Mouse (Mus musculus): ENCODE data around the gene Ifit3b. TPM values are rescaled to one million over a fixed set of nuclear protein-coding genes. Genes with fewer than 3 reads are reported as not detected.
"Not testable (repeated sequence)": the region's sequence is repeated elsewhere in the genome, so short reads cannot be mapped to it uniquely, and the experiment has no call there.

Gene Ifit3b
- polyA plus RNA-seq, 1 experiment from 2014 or later: not detected

- no peak overlapping the region for H3K9ac ChIP-seq (ENCODE audit: low read length)
- H3K4me2 ChIP-seq (ENCODE audit: low read depth, low read length): no peak overlapping the region
- H3K27me3 ChIP-seq (ENCODE audit: control insufficient read depth, insufficient read depth, low read depth, low read length): no peaks in the 10 kb centered on the region
- H3K4me1 ChIP-seq (replicated peaks; ENCODE audit: control insufficient read depth, insufficient read depth, low read length): no peaks in the 10 kb centered on the region; the same call in 1 of the 2 replicates
- H3K4me3 ChIP-seq (ENCODE audit: low read length): no peak overlapping the region
- H3K27ac ChIP-seq (ENCODE audit: low read length): no peak overlapping the region
- WGBS: 36% methylated on average over 2 of the region's 2 CpGs
- H3K9me3 ChIP-seq (ENCODE audit: control insufficient read depth, low read length): no peaks in the 10 kb centered on the region
- no peak for ATAC-seq (ENCODE audit: low read depth)
- no peaks in the 10 kb centered on the region for H3K36me3 ChIP-seq (ENCODE audit: control insufficient read depth, insufficient read depth, low read length)
These were observed 25.7 kb downstream of the Ifit3b start for GRCm38 (mm10) chr19:34633484-34633883.

DNA sequence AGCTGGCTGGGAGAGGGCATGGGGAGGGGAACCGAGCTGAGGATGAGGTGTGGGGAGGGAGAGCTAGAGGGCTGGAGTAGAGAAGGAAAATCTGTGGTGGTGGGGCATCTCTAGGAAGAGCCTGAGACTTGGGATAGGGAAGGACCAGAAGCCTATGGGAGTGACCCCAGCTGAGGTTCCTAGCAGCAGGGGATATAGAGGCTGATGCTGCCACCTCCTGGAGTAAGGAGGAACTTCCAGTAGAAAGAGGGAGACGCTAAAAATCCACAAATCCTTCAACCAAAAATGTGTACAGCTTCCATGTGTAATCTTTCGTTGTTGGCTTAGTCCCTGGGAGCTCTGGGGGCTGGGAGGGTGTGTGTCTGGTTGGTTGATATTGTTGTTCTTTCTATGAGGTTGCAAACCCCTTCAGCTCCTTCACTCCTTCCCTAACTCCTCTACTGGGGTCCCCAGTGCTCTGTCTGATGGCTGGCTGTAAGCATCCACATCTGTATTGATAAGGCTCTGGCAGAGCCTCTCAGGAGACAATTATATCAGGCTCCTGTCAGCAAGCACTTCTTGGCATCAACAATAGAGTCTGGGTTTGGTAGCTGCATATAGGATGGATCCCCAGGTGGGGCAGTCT is 29.3 kb downstream of the Ifit3b start:
- Histone ChIP-seq H3K36me3 (ENCODE audit: control insufficient read depth, insufficient read depth, low read length) (no peaks in the 10 kb centered on the region), H3K9ac (ENCODE audit: low read length) (no peak overlapping the region), H3K27me3 (ENCODE audit: control insufficient read depth, insufficient read depth, low read depth, low read length) (no peaks in the 10 kb centered on the region), H3K4me2 (ENCODE audit: low read depth, low read length) (no peak overlapping the region), H3K4me3 (ENCODE audit: low read length) (no peak overlapping the region), H3K4me1 (replicated peaks; ENCODE audit: control insufficient read depth, insufficient read depth, low read length) (no peaks in the 10 kb centered on the region; the same call in 1 of the 2 replicates), H3K27ac (ENCODE audit: low read length) (no peak overlapping the region), H3K9me3 (ENCODE audit: control insufficient read depth, low read length) (no peaks in the 10 kb centered on the region)
- peak; percentile 78 for ATAC-seq (ENCODE audit: low read depth)
- 4% methylated on average over 3 of the region's 3 CpGs for WGBS

DNA sequence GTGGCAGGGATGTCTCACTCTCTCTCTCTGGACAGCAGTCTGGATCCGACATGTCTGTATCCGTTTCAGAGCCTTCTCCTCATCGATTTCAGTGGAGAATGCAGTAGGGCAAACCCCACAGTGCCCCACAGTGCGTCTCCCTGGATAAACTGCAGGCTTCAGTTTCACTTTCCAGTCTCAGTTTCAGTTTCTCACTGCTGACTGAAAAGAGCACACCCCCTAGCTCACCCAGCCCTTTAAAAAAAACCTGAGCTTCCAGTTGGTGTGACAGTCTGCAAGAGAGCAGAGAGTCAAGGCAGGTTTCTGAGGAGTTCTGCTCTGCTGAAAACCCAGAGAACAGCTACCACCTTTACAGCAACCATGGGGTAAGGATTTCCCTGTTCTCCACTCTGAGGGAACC is 32.9 kb downstream of the Ifit3b start, which contains the start of the genes Ifit1bl2 and Ifit1:
Ifit1bl2 (minus strand) TSS at position 121 of the 400 bp plus-strand sequence.
Ifit1 (plus strand) TSS at position 249 of the 400 bp plus-strand sequence.
- H3K27ac ChIP-seq (ENCODE audit: low read length): no peak within 1 kb of the TSS
- peak within 1 kb of the TSS; percentile 20 for H3K4me3 ChIP-seq (ENCODE audit: low read length)
- 0 out of 2 replicates have a peak, but pooled peaks have one; percentile 49 for ATAC-seq (ENCODE audit: low read depth)
- H3K9ac ChIP-seq (ENCODE audit: low read length): peak within 1 kb of the TSS; percentile 14; the same call in 1 of the 2 replicates
- H3K9me3 ChIP-seq (ENCODE audit: control insufficient read depth, low read length): no peaks in the 10 kb centered on the region
- no peaks in the 10 kb centered on the region for H3K27me3 ChIP-seq (ENCODE audit: control insufficient read depth, insufficient read depth, low read depth, low read length)
- H3K4me1 ChIP-seq (replicated peaks; ENCODE audit: control insufficient read depth, insufficient read depth, low read length): no peaks in the 10 kb centered on the region; the same call in 1 of the 2 replicates
- H3K4me2 ChIP-seq (ENCODE audit: low read depth, low read length): peak within 1 kb of the TSS; percentile 45
- H3K36me3 ChIP-seq (ENCODE audit: control insufficient read depth, insufficient read depth, low read length): no peaks in the 10 kb centered on the region
- WGBS: 28% methylated on average over 4 of the region's 4 CpGs

- H3K4me1 ChIP-seq (replicated peaks; ENCODE audit: control insufficient read depth, insufficient read depth, low read length): no peaks in the 10 kb centered on the region; the same call in 1 of the 2 replicates
- no peak overlapping the region for H3K4me2 ChIP-seq (ENCODE audit: low read depth, low read length)
- H3K9ac ChIP-seq (ENCODE audit: low read length): no peak overlapping the region
- 72% methylated on average over 5 of the region's 5 CpGs for WGBS
- no peaks in the 10 kb centered on the region for H3K9me3 ChIP-seq (ENCODE audit: control insufficient read depth, low read length)
- no peak for ATAC-seq (ENCODE audit: low read depth)
- H3K27me3 ChIP-seq (ENCODE audit: control insufficient read depth, insufficient read depth, low read depth, low read length): no peaks in the 10 kb centered on the region
- no peak overlapping the region for H3K4me3 ChIP-seq (ENCODE audit: low read length)
- H3K27ac ChIP-seq (ENCODE audit: low read length): no peak overlapping the region
- no peaks in the 10 kb centered on the region for H3K36me3 ChIP-seq (ENCODE audit: control insufficient read depth, insufficient read depth, low read length)
These were observed 34.8 kb downstream of the Ifit3b start for GRCm38 (mm10) chr19:34642616-34643015.

DNA sequence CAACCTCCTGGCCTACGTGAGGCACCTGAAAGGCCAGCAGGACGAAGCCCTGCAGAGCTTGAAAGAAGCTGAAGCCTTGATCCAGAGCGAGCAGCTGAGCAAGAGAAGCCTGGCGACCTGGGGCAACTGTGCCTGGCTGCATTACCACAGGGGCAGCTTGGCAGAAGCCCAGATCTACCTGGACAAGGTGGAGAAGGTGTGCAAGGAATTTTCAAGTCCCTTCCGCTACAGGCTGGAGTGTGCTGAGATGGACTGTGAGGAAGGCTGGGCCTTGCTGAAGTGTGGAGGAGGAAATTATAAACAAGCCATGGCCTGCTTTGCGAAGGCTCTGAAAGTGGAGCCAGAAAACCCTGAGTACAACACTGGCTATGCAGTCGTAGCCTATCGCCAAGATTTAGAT is 39.9 kb downstream of the Ifit3b start:
- not testable (repeated sequence) for H3K4me3 ChIP-seq (ENCODE audit: low read length); ATAC-seq (ENCODE audit: low read depth); H3K27ac ChIP-seq (ENCODE audit: low read length); H3K36me3 ChIP-seq (ENCODE audit: control insufficient read depth, insufficient read depth, low read length); H3K4me1 ChIP-seq (replicated peaks; ENCODE audit: control insufficient read depth, insufficient read depth, low read length); H3K9me3 ChIP-seq (ENCODE audit: control insufficient read depth, low read length); H3K9ac ChIP-seq (ENCODE audit: low read length); H3K4me2 ChIP-seq (ENCODE audit: low read depth, low read length); H3K27me3 ChIP-seq (ENCODE audit: control insufficient read depth, insufficient read depth, low read depth, low read length)
- WGBS: 80% methylated on average over 7 of the region's 8 CpGs

- WGBS: 76% methylated on average over 3 of the region's 3 CpGs
- no peak for ATAC-seq (ENCODE audit: low read depth)
These were observed 42.5 kb downstream of the Ifit3b start for GRCm38 (mm10) chr19:34650276-34650675.

GRCm38 (mm10) chr19:34650997-34651396 is 43.2 kb downstream of the Ifit3b start:
- no peak overlapping the region for H3K4me2 ChIP-seq (ENCODE audit: low read depth, low read length)

More at GRCm38 (mm10) chr19:34650276-34650675, 42.5 kb downstream of the Ifit3b start:
- no peak overlapping the region for H3K4me3 ChIP-seq (ENCODE audit: low read length)
- H3K36me3 ChIP-seq (ENCODE audit: control insufficient read depth, insufficient read depth, low read length): no peaks in the 10 kb centered on the region
- H3K9ac ChIP-seq (ENCODE audit: low read length): no peak overlapping the region
- no peaks in the 10 kb centered on the region for H3K4me1 ChIP-seq (replicated peaks; ENCODE audit: control insufficient read depth, insufficient read depth, low read length)
- no peaks in the 10 kb centered on the region for H3K27me3 ChIP-seq (ENCODE audit: control insufficient read depth, insufficient read depth, low read depth, low read length)
- no peaks in the 10 kb centered on the region for H3K9me3 ChIP-seq (ENCODE audit: control insufficient read depth, low read length)
- H3K4me2 ChIP-seq (ENCODE audit: low read depth, low read length): no peak overlapping the region
- H3K27ac ChIP-seq (ENCODE audit: low read length): no peak overlapping the region

DNA sequence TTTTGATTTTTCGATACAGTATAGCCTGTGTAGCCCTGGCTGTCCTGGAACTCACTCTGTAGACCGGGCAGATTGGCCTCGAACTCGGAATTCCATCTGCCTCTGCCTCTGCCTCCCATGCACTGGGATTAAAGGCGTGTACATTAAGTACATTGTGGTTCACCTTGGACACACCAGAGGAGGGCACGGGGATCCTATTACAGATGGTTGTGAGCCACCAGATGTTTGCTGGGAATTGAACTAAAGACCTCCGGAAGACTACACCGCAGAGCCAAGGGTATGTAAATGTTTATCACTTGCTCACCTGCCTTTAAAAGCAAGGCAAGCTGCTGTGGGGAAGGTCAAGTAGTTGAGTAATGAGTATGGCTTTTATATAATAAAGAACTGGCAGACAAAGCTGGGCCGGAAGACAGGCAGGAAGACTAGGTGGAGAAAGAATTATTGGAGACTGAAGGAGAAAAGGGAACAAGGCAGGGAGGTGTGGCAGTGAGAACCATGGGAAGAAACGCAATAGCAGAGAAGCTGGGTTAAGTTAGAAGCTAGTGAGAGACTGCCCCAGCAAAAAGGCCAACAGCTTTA is 47.5 kb downstream of the Ifit3b start:
- Histone ChIP-seq H3K9me3 (ENCODE audit: control insufficient read depth, low read length) (no peaks in the 10 kb centered on the region), H3K4me3 (ENCODE audit: low read length) (no peak overlapping the region), H3K4me2 (ENCODE audit: low read depth, low read length) (no peak overlapping the region), H3K27ac (ENCODE audit: low read length) (no peak overlapping the region), H3K36me3 (ENCODE audit: control insufficient read depth, insufficient read depth, low read length) (no peaks in the 10 kb centered on the region), H3K9ac (ENCODE audit: low read length) (no peak overlapping the region), H3K27me3 (ENCODE audit: control insufficient read depth, insufficient read depth, low read depth, low read length) (no peaks in the 10 kb centered on the region), H3K4me1 (replicated peaks; ENCODE audit: control insufficient read depth, insufficient read depth, low read length) (no peaks in the 10 kb centered on the region)
- ATAC-seq (ENCODE audit: low read depth): no peak
- WGBS: 71% methylated on average over 10 of the region's 10 CpGs

More at GRCm38 (mm10) chr19:34650997-34651396, 43.2 kb downstream of the Ifit3b start:
- no peaks in the 10 kb centered on the region for H3K27me3 ChIP-seq (ENCODE audit: control insufficient read depth, insufficient read depth, low read depth, low read length)
- no peak for ATAC-seq (ENCODE audit: low read depth)
- no peak overlapping the region for H3K27ac ChIP-seq (ENCODE audit: low read length)
- no peak overlapping the region for H3K4me3 ChIP-seq (ENCODE audit: low read length)
- 73% methylated on average over 6 of the region's 6 CpGs for WGBS
- H3K36me3 ChIP-seq (ENCODE audit: control insufficient read depth, insufficient read depth, low read length): no peaks in the 10 kb centered on the region
- H3K4me1 ChIP-seq (replicated peaks; ENCODE audit: control insufficient read depth, insufficient read depth, low read length): no peaks in the 10 kb centered on the region
- no peak overlapping the region for H3K9ac ChIP-seq (ENCODE audit: low read length)
- no peaks in the 10 kb centered on the region for H3K9me3 ChIP-seq (ENCODE audit: control insufficient read depth, low read length)

DNA sequence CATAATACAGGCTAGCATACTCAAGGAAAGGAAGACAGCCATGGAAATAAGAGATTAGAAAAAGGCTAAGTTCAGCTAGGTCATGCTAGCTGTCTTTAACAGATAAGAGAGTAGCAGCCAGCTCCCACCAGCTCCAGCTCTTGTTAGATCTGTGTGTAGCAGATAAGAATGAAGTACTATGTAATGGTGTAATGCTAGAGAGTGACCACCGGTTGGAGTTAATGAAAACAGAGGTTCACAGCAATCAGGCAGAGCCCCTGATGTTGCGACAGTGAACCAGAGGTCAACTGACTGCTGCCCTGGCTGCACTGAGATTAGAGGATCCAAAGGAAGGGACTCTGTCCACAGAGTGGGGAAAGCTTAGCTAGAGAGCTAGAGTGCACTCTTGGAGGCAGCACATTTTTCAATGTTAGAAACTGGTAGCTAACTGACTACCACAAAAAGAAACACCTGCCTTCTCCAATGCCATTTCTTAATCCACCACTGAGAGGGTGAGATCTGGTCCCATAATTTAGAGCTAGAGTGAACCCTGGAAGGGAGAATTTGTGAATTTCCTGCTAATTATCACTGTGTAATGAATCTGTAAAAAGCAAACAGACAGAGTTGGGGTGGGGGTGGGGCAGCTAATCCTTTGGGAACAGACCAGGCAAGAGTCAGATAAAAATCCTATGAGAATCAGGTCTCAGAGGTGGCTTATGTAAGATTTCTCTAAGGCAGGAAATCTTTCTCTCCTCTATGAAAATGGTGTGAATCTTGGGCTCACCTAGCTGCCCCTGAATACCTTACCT is 48.9 kb downstream of the Ifit3b start:
- Histone ChIP-seq H3K9ac (ENCODE audit: low read length) (no peak overlapping the region), H3K4me1 (replicated peaks; ENCODE audit: control insufficient read depth, insufficient read depth, low read length) (no peaks in the 10 kb centered on the region), H3K27me3 (ENCODE audit: control insufficient read depth, insufficient read depth, low read depth, low read length) (no peaks in the 10 kb centered on the region), H3K4me2 (ENCODE audit: low read depth, low read length) (no peak overlapping the region), H3K27ac (ENCODE audit: low read length) (no peak overlapping the region), H3K9me3 (ENCODE audit: control insufficient read depth, low read length) (no peaks in the 10 kb centered on the region), H3K4me3 (ENCODE audit: low read length) (no peak overlapping the region), H3K36me3 (ENCODE audit: control insufficient read depth, insufficient read depth, low read length) (no peaks in the 10 kb centered on the region)
- WGBS: 23% methylated on average over 2 of the region's 2 CpGs
- ATAC-seq (ENCODE audit: low read depth): no peak

Measured in lung, embryonic 16.5 days (tissue).